In genomic region chr15:9139447-9139846, GRCm38 (mm10) we compare ENCODE assay signal across 8 mouse cellular contexts. TPM values are rescaled to one million over a fixed set of nuclear protein-coding genes. Genes with fewer than 3 reads are reported as not detected.
A peak's percentile ranks its signal among the peaks of the same experiment; 100 is the strongest.
DNase-seq lines count a peak whose midpoint lies in the region; ATAC-seq and TF ChIP-seq lines count a peak whose summit lies in the region.

No protein-coding gene starts in this region.

- no peak overlapping the region for H3K27ac ChIP-seq in spleen, adult 2 months (ENCODE audit: insufficient read depth, low read length)
- H3K27ac ChIP-seq in heart, embryonic 16.5 days (ENCODE audit: low read length) = no peak overlapping the region
- H3K27ac ChIP-seq in midbrain, embryonic 10.5 days (replicated peaks) = peak overlapping the region; percentile 89

- WGBS in spleen, adult 2 months = 40% methylated on average over 10 of the region's 10 CpGs
- WGBS in heart, embryonic 16.5 days = 20% methylated on average over 10 of the region's 10 CpGs
- WGBS in midbrain, embryonic 10.5 days = 46% methylated on average over 10 of the region's 10 CpGs

- peak overlapping the region; percentile 26 for H3K4me3 ChIP-seq in spleen, adult 2 months (ENCODE audit: extremely low read depth, insufficient read depth, insufficient read length)
- H3K4me3 ChIP-seq in heart, embryonic 16.5 days (ENCODE audit: low read length) = peak overlapping the region; percentile 87
- peak overlapping the region; percentile 91 for H3K4me3 ChIP-seq in midbrain, embryonic 10.5 days

- no peak for TF ChIP-seq CTCF in spleen, adult 2 months (IDR thresholded peaks at IDR 0.05; ENCODE audit: extremely low read depth, insufficient read depth, insufficient read length, insufficient replicate concordance)

- no peak for ATAC-seq in CD4-positive, CD25-positive, alpha-beta regulatory T cell, adult 4 months
- no peak for ATAC-seq in heart, embryonic 16.5 days (replicated peaks; ENCODE audit: extremely low read depth, insufficient read depth, low FRiP score)

- TF ChIP-seq POLR2A in spleen, adult 2 months (IDR thresholded peaks at IDR 0.05; ENCODE audit: low read depth, low read length) = no peak

- peaks cover 4% of the 10 kb centered on the region; the same call in 1 of the 2 replicates for H3K4me1 ChIP-seq in spleen, adult 2 months (ENCODE audit: control insufficient read depth, insufficient read depth, insufficient read length)
- peaks cover 18% of the 10 kb centered on the region for H3K4me1 ChIP-seq in heart, embryonic 16.5 days (ENCODE audit: control insufficient read depth, insufficient read depth, low read length)
- H3K4me1 ChIP-seq in midbrain, embryonic 10.5 days = peaks cover 31% of the 10 kb centered on the region

- no peaks in the 10 kb centered on the region for H3K27me3 ChIP-seq in spleen, adult 2 months (ENCODE audit: control insufficient read depth, insufficient read depth, low read length)
- no peaks in the 10 kb centered on the region for H3K27me3 ChIP-seq in heart, embryonic 16.5 days (ENCODE audit: control insufficient read depth, insufficient read depth, low read length)
- no peaks in the 10 kb centered on the region for H3K27me3 ChIP-seq in midbrain, embryonic 10.5 days (ENCODE audit: low read depth, poor library complexity, severe bottlenecking)

- DNase-seq in CD4-positive, CD25-positive, alpha-beta regulatory T cell, adult 2 months (ENCODE audit: low read depth, low spot score) = peak; percentile 9
- DNase-seq in spleen, adult 2 months (ENCODE audit: low read depth in 1 of 2, low spot score in 2 of 2) = no peak
- no peak for DNase-seq in spleen, postnatal 36 days (ENCODE audit: low spot score in 2 of 2)
- no peak for DNase-seq in midbrain, embryonic 10.5 days (ENCODE audit: low spot score)
- no peak for DNase-seq in layer of hippocampus, postnatal 10 days (ENCODE audit: low spot score in 2 of 2)
- no peak for DNase-seq in layer of hippocampus, postnatal 25 days (ENCODE audit: extremely low spot score in 1 of 2, low spot score in 1 of 2)

- H3K4me2 ChIP-seq in heart, embryonic 16.5 days (ENCODE audit: low read depth, low read length) = peak overlapping the region; percentile 85

- H3K9me3 ChIP-seq in heart, embryonic 16.5 days (replicated peaks; ENCODE audit: control insufficient read depth, low read length) = no peaks in the 10 kb centered on the region
- no peaks in the 10 kb centered on the region for H3K9me3 ChIP-seq in midbrain, embryonic 10.5 days (replicated peaks)

- H3K9ac ChIP-seq in heart, embryonic 16.5 days (ENCODE audit: low read length) = peak overlapping the region; percentile 79

- H3K36me3 ChIP-seq in spleen, adult 2 months (ENCODE audit: control insufficient read depth, insufficient read depth, low read length) = no peaks in the 10 kb centered on the region
- peaks cover 15% of the 10 kb centered on the region for H3K36me3 ChIP-seq in heart, embryonic 16.5 days (ENCODE audit: control insufficient read depth, insufficient read depth)
- peaks cover 49% of the 10 kb centered on the region for H3K36me3 ChIP-seq in midbrain, embryonic 10.5 days

RNA-seq across cellular contexts. Expression of gene Lmbrd2, which starts 0.9 kb away (rescaled TPM):
- polyA plus RNA-seq in CD4-positive, CD25-positive, alpha-beta regulatory T cell, adult 4 months (2017; shearing (Covaris generic)) = 1 to 10 TPM; 4.2 to 4.9 TPM
- polyA plus RNA-seq in spleen, adult 2 months (2012; rRNA removed) = 5.4 and 5.6 TPM in 2 replicates
- 1.7 and 2.3 TPM in 2 replicates for polyA plus RNA-seq in heart, embryonic 16.5 days (2015; fragmentation: Nextera tagmentation; extraction: Ambion mirVana)
- polyA plus RNA-seq in midbrain, embryonic 10.5 days (2016; fragmentation: Nextera tagmentation; extraction: Ambion mirVana) = 1.9 and 2.2 TPM in 2 replicates
- 10 to 100 TPM; 55.0 to 58.0 TPM for total RNA-seq in layer of hippocampus, postnatal 10 days (2021)
- 10 to 100 TPM; 58.7 to 59.2 TPM for total RNA-seq in layer of hippocampus, postnatal 25 days (2021)

RNA-seq across cellular contexts. Expression of gene Skp2, which starts 15.8 kb away (rescaled TPM):
- polyA plus RNA-seq in CD4-positive, CD25-positive, alpha-beta regulatory T cell, adult 4 months (2017; shearing (Covaris generic)) = 1 to 10 TPM; 4.4 to 7.8 TPM
- polyA plus RNA-seq in spleen, adult 2 months (2012; rRNA removed) = 2.5 TPM in 2 replicates
- 21.1 and 21.8 TPM in 2 replicates for polyA plus RNA-seq in heart, embryonic 16.5 days (2015; fragmentation: Nextera tagmentation; extraction: Ambion mirVana)
- 111 and 119 TPM in 2 replicates for polyA plus RNA-seq in midbrain, embryonic 10.5 days (2016; fragmentation: Nextera tagmentation; extraction: Ambion mirVana)
- total RNA-seq in layer of hippocampus, postnatal 10 days (2021) = 1 to 10 TPM; 7.2 to 7.5 TPM
- total RNA-seq in layer of hippocampus, postnatal 25 days (2021) = 1 to 10 TPM; 4.2 to 4.4 TPM

Comparison
In these comparisons a context has a peak if more than half of its experiments do, and no peak if none do; other contexts are left out.
1. H3K4me3 ChIP-seq: peak in every context shown above with its lines; median percentile 91 in midbrain, embryonic 10.5 days; 87 in heart, embryonic 16.5 days; 26 in spleen, adult 2 months.